Mouse (Mus musculus) olfactory bulb, adult 2 months (tissue): ENCODE results near the gene Wars2. TPM values are rescaled to one million over a fixed set of nuclear protein-coding genes. Genes with fewer than 3 reads are reported as not detected.

Source experiments
- H3K27ac ChIP-seq: fragments of 200-500 bp; 2 replicates; pipeline ENCODE4 v1.5.1; 2012; ENCODE audit warnings: low read depth, low read length; ENCODE audit not compliant: insufficient read depth
- H3K4me1 ChIP-seq: fragments of 200-500 bp; 2 replicates; pipeline ENCODE4 v1.6.1; 2012; ENCODE audit warnings: low read length; ENCODE audit not compliant: control insufficient read depth, insufficient read depth
- H3K4me3 ChIP-seq: fragments of 200-500 bp; 2 replicates; pipeline ENCODE4 v1.5.1; 2012; ENCODE audit warnings: mild to moderate bottlenecking, low read depth, low read length, moderate library complexity; ENCODE audit not compliant: insufficient read depth
- CTCF ChIP-seq: fragments of 200-500 bp; IDR thresholded peaks from 2 replicates; pipeline ENCODE4 v1.5.1; 2012; ENCODE audit warnings: low read depth, mild to moderate bottlenecking, low read length, moderate library complexity; ENCODE audit not compliant: insufficient read depth
- POLR2A ChIP-seq: fragments of 200-500 bp; IDR thresholded peaks from 2 replicates; pipeline ENCODE4 v1.6.1; 2012; ENCODE audit warnings: mild to moderate bottlenecking, low read depth, low read length, moderate library complexity; ENCODE audit not compliant: insufficient read depth
- WGBS: fragments of 180-500 bp; shearing (Covaris S2); methylation state at CpG from one replicate; pipeline ENCODE4 v1.1.7; 2018; 5-methylcytosine and 5-hydroxymethylcytosine counted together
- polyA plus RNA-seq: library from polyadenylated mRNA; stranded (reverse); fragments of >200 nt; gene quantifications from 2 replicates; pipeline ENCODE4 v1.2.4, GENCODE M21; 2012; ENCODE audit warnings: low replicate concordance; ENCODE audit not compliant: missing spikeins, insufficient read depth, insufficient read length

Wars2 gene
- polyA plus RNA-seq, 1 experiment, result not detected

- 68% methylated on average over 9 of the region's 9 CpGs for WGBS
Measured at GRCm38 (mm10) chr3:99174658-99175304, 33.9 kb downstream of the Wars2 start.

GRCm38 (mm10) chr3:99183355-99184016, 42.6 kb downstream of the Wars2 start:
- TF ChIP-seq POLR2A (no peak), CTCF (no peak)
- Histone ChIP-seq H3K4me3 (no peak overlapping the region), H3K27ac (no peak overlapping the region), H3K4me1 (no peaks in the 10 kb centered on the region)
- 77% methylated on average over 17 of the region's 17 CpGs for WGBS

More at GRCm38 (mm10) chr3:99174658-99175304, 33.9 kb downstream of the Wars2 start:
- TF ChIP-seq POLR2A (no peak), CTCF (no peak)
- no peak overlapping the region for H3K4me3 ChIP-seq
- no peak overlapping the region for H3K27ac ChIP-seq
- H3K4me1 ChIP-seq, result no peaks in the 10 kb centered on the region

GRCm38 (mm10) chr3:99184373-99184772, 43.5 kb downstream of the Wars2 start:
- 56% methylated on average over 1 of the region's 1 CpGs for WGBS
- Histone ChIP-seq H3K27ac (no peak overlapping the region), H3K4me1 (no peaks in the 10 kb centered on the region), H3K4me3 (no peak overlapping the region)
- no peak for TF ChIP-seq CTCF
- TF ChIP-seq POLR2A, result no peak

GRCm38 (mm10) chr3:99188097-99188496, 47.2 kb downstream of the Wars2 start:
- WGBS, result 91% methylated on average over 1 of the region's 1 CpGs
- no peak overlapping the region for H3K4me3 ChIP-seq
- TF ChIP-seq CTCF, result no peak
- TF ChIP-seq POLR2A, result no peak
- no peak overlapping the region for H3K27ac ChIP-seq
- no peaks in the 10 kb centered on the region for H3K4me1 ChIP-seq

GRCm38 (mm10) chr3:99193576-99193975, 52.7 kb downstream of the Wars2 start:
- 77% methylated on average over 4 of the region's 4 CpGs for WGBS
- no peak overlapping the region for H3K4me3 ChIP-seq
- H3K4me1 ChIP-seq, result no peaks in the 10 kb centered on the region
- H3K27ac ChIP-seq, result no peak overlapping the region
- TF ChIP-seq CTCF (no peak), POLR2A (no peak)

- no peak overlapping the region for H3K4me3 ChIP-seq
- no peak overlapping the region for H3K27ac ChIP-seq
- TF ChIP-seq CTCF (no peak), POLR2A (no peak)
- H3K4me1 ChIP-seq, result no peaks in the 10 kb centered on the region
Measured at GRCm38 (mm10) chr3:99203331-99203730, 62.5 kb downstream of the Wars2 start.

- TF ChIP-seq CTCF (no peak), POLR2A (no peak)
- H3K27ac ChIP-seq, result no peak overlapping the region
- H3K4me3 ChIP-seq, result no peak overlapping the region
- 85% methylated on average over 1 of the region's 1 CpGs for WGBS
- H3K4me1 ChIP-seq, result no peaks in the 10 kb centered on the region
Measured at GRCm38 (mm10) chr3:99208416-99208815, 67.5 kb downstream of the Wars2 start.

- no peak overlapping the region for H3K27ac ChIP-seq
- H3K4me1 ChIP-seq, result no peaks in the 10 kb centered on the region
- TF ChIP-seq POLR2A, result no peak
- TF ChIP-seq CTCF, result no peak
- 56% methylated on average over 14 of the region's 14 CpGs for WGBS
- H3K4me3 ChIP-seq, result no peak overlapping the region
Measured at GRCm38 (mm10) chr3:99211105-99211698, 70.3 kb downstream of the Wars2 start.

- no peak overlapping the region for H3K4me3 ChIP-seq
- TF ChIP-seq POLR2A, result no peak
- TF ChIP-seq CTCF, result no peak
- no peak overlapping the region for H3K27ac ChIP-seq
- 87% methylated on average over 2 of the region's 2 CpGs for WGBS
- no peaks in the 10 kb centered on the region for H3K4me1 ChIP-seq
Measured at GRCm38 (mm10) chr3:99227807-99228206, 86.9 kb downstream of the Wars2 start.
